ENCODE assay signal across 23 mouse cellular contexts in genomic region chr4:143331787-143332186, GRCm38 (mm10). TPM values are rescaled to one million over a fixed set of nuclear protein-coding genes. Genes with fewer than 3 reads are reported as not detected.
"Had no signal": no experiment of that assay in that cellular context is flagged by ENCODE, and none has a peak within 500 bp of the region (broad histone marks: within the 10 kb centered on the region; RNA-seq: fewer than 3 reads in every experiment).

No protein-coding gene starts in this region.

- DNase-seq: liver, postnatal 0 days; lung, adult 2 months; lung, postnatal 14 days; lung, postnatal 36 days; midbrain, embryonic 14.5 days; right cerebral cortex, postnatal 14 days; thymus, adult 2 months; thymus, postnatal 36 days had no signal

- H3K4me2 ChIP-seq: liver, embryonic 15.5 days; lung, embryonic 15.5 days; midbrain, embryonic 12.5 days; neural tube, embryonic 13.5 days; neural tube, embryonic 15.5 days; stomach, embryonic 15.5 days had no signal

- H3K27me3 ChIP-seq: liver, embryonic 15.5 days; lung, embryonic 15.5 days; midbrain, embryonic 12.5 days; neural tube, embryonic 13.5 days; neural tube, embryonic 15.5 days; stomach, embryonic 15.5 days had no signal

- H3K4me1 ChIP-seq: liver, embryonic 15.5 days; lung, embryonic 15.5 days; megakaryocyte, embryonic 14.5 days; stomach, embryonic 15.5 days had no signal

- ATAC-seq: liver, postnatal 0 days; lung, postnatal 0 days; midbrain, embryonic 16.5 days had no signal

- H3K27ac ChIP-seq: liver, embryonic 15.5 days; lung, embryonic 15.5 days; macrophage; midbrain, embryonic 10.5 days; midbrain, embryonic 12.5 days; neural tube, embryonic 13.5 days; neural tube, embryonic 15.5 days; stomach, embryonic 15.5 days; stomach, postnatal 0 days had no signal

- H3K9ac ChIP-seq: liver, embryonic 15.5 days; liver, postnatal 0 days; lung, embryonic 15.5 days; midbrain, embryonic 12.5 days; neural tube, embryonic 13.5 days; neural tube, embryonic 15.5 days; stomach, embryonic 15.5 days had no signal

- H3K4me3 ChIP-seq: liver, embryonic 15.5 days; lung, embryonic 15.5 days; megakaryocyte, embryonic 14.5 days; midbrain, embryonic 10.5 days; midbrain, embryonic 12.5 days; myocyte; neural tube, embryonic 13.5 days; neural tube, embryonic 15.5 days; stomach, embryonic 15.5 days had no signal

- H3K36me3 ChIP-seq: liver, embryonic 15.5 days; lung, embryonic 15.5 days; midbrain, embryonic 10.5 days; midbrain, embryonic 12.5 days; neural tube, embryonic 13.5 days; neural tube, embryonic 15.5 days; stomach, embryonic 15.5 days had no signal

- H3K9me3 ChIP-seq: liver, embryonic 15.5 days; lung, embryonic 15.5 days; midbrain, embryonic 10.5 days; neural tube, embryonic 13.5 days; neural tube, embryonic 15.5 days; stomach, embryonic 15.5 days had no signal

RNA-seq across cellular contexts. Expression of gene Lrrc38, which starts 17.8 kb away (rescaled TPM):
- total RNA-seq: megakaryocyte progenitor cell, adult 5-6 weeks had no signal
- polyA plus RNA-seq: liver, postnatal 0 days; lung, postnatal 0 days; macrophage; myocyte; spleen, adult 2 months; stomach, embryonic 15.5 days; stomach, postnatal 0 days had no signal

RNA-seq across cellular contexts. Expression of gene Pdpn, which starts 32.4 kb away (rescaled TPM):
- total RNA-seq: megakaryocyte progenitor cell, adult 5-6 weeks had no signal
